Mouse (Mus musculus) adrenal gland, adult 2 months (tissue): ENCODE data around the gene Gm826. TPM values are rescaled to one million over a fixed set of nuclear protein-coding genes. Genes with fewer than 3 reads are reported as not detected.

Source experiments
- DNase-seq: peaks from one replicate; pipeline ENCODE4 v3.0.0; 2021
- long read RNA-seq: library from polyadenylated mRNA; stranded (forward); transcript quantifications from one replicate; pipeline ENCODE4 v2.0.0, GENCODE M21; 2021
- polyA plus RNA-seq: library from polyadenylated mRNA; depleted of rRNA; stranded (reverse); fragments of >200 nt; gene quantifications from 2 replicates; pipeline ENCODE4 v1.2.3, GENCODE M21; 2012; rRNA removed
- total RNA-seq, 2 experiments: library from RNA; stranded (reverse); gene quantifications; 2 replicates each; pipeline ENCODE4 v1.2.3; 2021

The Gm826 gene
- total RNA-seq, result 1 to 10 TPM; 1.9 to 2.4 TPM
- 0.26 and 0.33 TPM in 2 replicates for polyA plus RNA-seq
- long read RNA-seq, partial matches to known transcripts, result 0 of 1 reads
- long read RNA-seq, other reads (novel, unspliced or antisense), result 1 of 1 reads

DNA sequence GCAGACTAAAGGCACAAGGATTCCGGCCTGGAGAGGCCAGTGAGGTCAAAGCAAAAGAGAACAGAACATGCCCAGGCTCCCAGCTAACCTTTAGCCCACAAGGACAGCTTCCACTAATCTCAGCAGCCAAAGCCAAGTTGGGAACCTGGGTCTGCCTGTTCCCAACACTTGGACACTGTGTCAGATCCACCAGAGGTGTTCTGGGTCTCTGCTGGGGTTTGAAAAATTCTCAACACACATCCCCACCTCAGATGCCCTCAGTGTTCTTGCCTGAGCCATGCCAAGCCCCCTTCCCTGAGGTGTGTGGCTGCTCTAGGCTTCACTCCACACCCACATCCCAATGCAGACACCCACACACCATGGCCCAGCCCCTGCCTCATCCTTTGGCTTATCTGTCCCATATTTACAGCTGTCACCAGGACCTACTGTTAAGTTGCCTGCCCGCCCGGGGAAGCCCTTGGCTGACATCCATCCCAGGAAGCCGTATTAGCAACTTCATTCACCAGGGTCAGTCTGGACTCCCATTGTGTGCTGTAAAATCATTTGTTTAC, at the start of gene Gm826:
Gene Gm826 (minus strand): TSS at position 52 of the 551 bp plus-strand sequence.
- DNase-seq, result peak; percentile 50

DNA sequence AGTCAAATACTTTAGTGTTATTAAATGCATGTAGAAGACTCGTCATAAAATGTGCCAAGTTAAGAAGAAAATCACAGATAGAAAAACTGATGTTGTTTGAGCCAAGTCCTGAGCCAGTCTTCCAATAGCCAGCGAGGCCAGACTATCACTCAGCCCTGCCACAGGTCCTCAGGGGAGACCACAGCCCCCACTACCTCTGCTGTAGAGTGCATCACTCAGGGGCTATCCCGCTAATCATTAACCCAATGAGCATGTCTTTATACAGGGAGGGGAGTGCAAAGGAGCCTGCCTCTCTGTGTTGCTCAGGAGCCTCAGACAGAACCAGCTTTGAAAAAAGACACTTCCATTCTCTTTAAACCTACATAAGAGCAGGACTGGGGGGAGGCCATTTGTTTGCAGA, 49.5 kb upstream of the Gm826 start:
- DNase-seq, result no peak

DNA sequence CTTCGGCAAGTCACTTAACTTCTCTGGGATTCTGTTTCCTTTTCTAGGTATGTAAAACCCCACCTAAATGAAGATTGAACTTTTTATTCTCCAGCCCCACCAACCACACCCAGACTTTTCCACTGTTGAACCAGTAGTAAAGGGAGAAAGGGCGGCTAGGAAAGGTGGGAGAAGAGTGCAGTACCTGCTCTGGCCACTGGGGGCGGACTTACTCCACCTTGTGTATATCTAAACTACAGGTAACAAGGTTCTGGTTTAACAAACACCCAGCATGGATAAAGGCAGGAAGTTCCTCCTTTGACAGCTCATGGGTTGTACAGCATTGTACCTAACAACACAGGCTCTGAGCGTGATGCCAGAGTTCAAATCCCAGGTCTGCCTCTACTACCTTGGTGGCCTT, 44.3 kb upstream of the Gm826 start:
- DNase-seq, result no peak

- DNase-seq, result no peak
These were observed 42.3 kb upstream of the Gm826 start for GRCm38 (mm10) chr2:160376236-160376635.

DNA sequence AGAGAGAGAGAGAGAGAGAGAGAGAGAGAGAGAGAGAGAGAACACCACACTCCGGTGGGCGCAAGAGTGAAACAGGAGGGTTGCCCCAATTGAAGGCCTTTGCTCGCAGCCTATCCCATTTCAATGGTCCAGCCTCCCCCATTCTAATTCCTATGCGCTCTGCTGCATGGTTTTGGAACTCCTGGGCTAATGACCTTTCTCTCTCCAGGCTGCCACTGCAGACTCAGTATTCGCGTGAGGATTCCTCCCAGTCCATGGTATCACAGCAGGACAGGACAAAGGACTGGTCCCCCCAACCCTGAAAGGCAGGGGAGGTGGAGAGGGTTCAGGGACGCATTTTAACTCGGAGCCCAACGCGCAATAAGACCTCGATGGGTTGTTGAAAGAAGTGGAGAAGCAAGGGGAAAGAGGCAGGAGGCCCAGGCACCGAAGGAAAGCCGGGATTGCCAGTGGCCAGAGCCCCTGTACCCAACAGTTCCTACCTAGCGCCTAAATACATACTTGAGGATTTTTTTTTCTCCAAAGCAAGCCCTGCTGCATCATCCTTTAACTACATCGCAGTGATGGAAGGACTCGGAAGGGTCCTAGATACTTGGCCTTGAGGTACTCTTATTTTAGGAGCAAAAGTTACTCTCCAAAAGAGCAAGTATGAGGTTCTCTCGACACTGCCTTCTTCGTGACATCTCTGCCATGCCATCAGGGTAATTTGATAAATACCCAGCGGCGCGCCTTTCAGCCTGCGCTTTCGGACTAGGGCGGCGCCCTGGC, 35.9 kb upstream of the Gm826 start:
- no peak for DNase-seq

- DNase-seq, result peak; percentile 15
These were observed 34.7 kb upstream of the Gm826 start for GRCm38 (mm10) chr2:160368422-160369357.

DNA sequence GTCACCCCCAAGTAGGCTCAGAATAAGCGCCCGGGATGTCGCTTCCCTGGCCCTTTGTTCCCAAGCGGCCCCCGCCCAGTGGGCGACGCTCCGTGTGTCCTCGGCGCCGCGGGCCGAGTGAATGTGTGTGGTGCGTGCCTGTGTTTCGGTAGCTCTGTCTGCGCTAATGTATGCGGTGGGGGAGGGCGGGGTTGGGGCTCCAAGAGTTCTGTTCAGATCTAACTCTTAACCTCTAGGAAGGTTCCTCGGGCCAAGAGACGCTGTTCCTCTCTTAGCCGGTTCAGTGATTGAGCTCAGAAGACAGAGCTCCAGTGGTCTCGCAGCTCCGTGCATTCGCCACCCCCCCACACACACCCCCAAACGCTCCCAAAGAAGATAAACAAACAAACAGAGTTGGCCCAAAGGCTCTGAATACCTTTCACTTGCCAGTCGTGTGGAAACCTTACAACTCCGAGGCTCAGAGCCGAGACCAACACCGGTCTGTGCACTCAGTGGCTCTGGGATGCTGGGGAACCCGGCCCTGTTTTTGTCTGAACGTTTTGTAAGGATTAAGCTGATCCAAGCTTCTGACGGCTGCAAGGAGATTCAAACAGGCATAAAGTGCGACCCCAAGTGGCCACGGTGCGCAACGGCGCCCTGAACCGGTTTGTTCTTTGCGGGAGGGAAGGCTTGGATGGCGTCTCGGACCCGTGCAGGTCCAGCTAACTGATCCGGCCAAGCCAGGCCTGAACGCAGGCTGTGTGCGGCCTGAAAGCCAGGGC, 33.7 kb upstream of the Gm826 start:
- peak; percentile 91 for DNase-seq

DNA sequence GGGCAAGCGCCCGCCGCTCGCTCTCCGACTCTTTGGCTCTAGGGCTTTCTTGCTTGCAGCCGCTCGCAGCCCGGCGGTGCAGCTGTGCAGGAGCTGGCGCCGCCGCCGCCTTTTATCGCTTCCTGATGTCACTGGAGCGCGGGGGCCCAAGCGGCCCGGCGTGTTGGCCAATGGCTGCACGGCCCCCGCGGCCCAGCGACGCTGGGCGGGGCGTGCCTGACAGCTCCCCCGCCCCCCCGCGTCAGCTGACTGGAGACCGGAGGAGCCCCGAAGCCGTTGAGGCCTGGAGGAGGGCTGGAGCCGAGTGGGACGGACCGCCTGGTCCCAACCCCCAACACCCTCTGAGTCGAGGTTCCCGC, 33.0 kb upstream of the Gm826 start, which contains the start of gene Mafb:
Gene Mafb (minus strand): TSS at position 86 of the 359 bp plus-strand sequence.
- peak; percentile 98 for DNase-seq

- no peak for DNase-seq
These were observed 32.4 kb upstream of the Gm826 start for GRCm38 (mm10) chr2:160366111-160366979.

DNA sequence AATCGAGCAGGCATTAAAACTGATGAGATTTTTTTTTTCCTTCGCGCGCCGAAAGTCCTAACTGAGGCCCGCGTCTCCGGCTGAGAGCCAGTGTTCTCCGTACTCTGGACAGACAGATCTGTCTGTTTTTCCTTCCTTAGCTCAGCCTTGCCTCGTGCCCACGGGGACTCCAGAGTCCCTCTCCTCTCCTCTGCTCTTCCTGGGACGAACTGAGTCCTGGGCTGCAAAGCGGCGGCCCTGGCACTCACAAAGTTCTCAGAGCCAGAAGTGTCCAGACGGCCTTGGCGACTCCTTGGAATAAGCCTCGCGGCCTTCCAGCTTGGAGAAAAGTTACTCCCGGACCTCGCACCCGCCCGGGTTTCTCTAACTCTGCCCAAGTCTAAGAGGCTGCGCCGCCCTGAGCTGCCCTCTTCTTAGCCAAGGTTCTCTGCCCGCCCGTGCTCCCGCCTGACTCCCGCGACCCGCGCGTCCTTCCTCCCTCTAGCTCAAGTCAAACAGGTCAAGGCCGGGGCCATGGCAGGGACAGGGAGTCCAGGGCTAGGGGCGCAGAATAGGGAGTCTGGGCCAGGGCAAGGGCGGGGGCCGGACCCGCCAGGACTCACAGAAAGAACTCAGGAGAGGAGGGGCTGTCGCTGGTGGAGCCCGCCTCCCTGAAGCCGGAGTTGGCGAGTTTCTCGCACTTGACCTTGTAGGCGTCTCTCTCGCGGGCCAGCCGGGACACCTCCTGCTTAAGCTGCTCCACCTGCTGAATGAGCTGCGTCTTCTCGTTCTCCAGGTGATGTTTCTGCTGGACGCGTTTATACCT, 31.3 kb upstream of the Gm826 start:
- peak; percentile 70 for DNase-seq

GRCm38 (mm10) chr2:160364666-160365065, 30.7 kb upstream of the Gm826 start:
- DNase-seq, result no peak

GRCm38 (mm10) chr2:160364128-160364650, 30.2 kb upstream of the Gm826 start:
- DNase-seq, result no peak

GRCm38 (mm10) chr2:160363201-160363600, 29.2 kb upstream of the Gm826 start:
- DNase-seq, result no peak

- no peak for DNase-seq
These were observed 27.6 kb upstream of the Gm826 start for GRCm38 (mm10) chr2:160361442-160362121.

DNA sequence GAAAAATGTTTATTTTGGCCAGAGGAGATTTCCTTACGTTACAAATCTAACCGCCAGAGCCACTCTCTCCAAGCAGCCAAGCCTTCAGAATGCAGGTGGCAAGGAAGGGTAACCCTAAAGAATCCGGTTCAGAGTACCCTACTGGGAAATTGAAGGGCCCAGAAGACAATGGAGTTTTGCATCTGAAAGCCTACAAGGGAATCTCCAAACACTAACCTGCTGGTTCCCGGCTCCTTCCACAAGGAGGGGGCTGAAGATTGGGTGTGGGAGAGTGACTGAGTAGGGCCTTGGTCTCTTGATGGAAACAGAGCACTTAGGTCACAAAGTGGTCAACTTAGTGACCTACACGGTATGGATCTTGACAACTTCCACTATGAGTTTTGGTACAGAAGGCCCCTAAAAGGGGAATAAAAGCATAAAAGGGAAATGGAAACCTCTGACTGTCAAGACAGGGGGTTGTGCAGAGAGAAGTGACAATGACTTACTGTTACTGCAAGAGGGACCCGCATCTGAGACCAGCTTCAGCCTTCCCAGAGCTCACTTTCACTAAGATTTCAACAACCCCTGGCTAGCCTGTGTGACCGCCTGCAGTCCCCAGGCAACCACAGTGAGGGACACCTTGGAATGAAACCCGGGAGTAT, 26.4 kb upstream of the Gm826 start:
- no peak for DNase-seq

GRCm38 (mm10) chr2:160358896-160359295, 24.9 kb upstream of the Gm826 start:
- DNase-seq, result no peak

GRCm38 (mm10) chr2:160357442-160357841, 23.5 kb upstream of the Gm826 start:
- no peak for DNase-seq

DNA sequence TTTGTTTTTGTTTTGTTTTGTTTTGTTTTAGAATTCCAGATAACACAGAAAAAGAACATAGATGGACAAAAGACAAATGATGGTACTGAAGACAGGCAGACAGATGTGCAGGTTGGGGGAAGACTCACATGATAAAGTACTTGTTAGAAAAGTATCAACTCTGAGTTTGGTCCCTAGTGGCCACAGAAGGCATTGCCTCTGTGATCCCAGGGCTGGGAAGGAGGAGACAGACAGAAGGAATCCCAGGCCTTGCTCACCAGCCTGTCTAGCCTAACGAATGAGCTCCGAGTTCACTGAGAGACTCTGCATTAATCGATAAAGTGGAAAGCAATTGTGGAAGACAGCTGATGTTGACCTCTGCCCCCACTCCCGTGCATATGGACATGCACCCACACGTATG, 22.2 kb upstream of the Gm826 start:
- DNase-seq, result peak; percentile 26
